Mouse (Mus musculus): Measurements from ENCODE around the gene Gm973.

DNA sequence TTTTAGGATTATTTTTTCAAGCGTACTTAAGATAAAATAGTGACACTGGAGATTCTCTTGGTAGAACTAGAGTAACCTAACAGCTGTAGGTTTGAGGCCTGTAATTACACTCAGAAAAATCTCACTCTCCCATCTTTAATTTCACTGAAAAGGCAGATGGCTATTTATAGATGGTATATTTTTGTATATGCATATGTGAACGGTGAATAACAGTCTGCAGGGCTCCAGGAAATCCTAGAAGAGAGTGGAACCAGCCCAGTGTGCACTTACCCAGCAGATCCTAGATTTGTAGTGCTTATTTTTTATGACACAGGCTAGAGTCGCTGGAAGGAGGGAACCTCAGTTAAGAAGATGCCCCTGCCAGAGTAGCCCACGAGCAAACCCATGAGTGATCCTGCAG is 27.1 kb upstream of the Gm973 start:
- no peak for TF ChIP-seq CTCF (IDR thresholded peaks at IDR 0.05; ENCODE audit: extremely low read depth, insufficient read length, insufficient replicate concordance, low read depth, low read length)
- no peak for TF ChIP-seq POLR2A (IDR thresholded peaks at IDR 0.05; ENCODE audit: low read depth, low read length)

All from small intestine, adult 2 months (tissue).